Mouse (Mus musculus) intestine, postnatal 0 days (tissue): ENCODE data around the gene Ech1. TPM values are rescaled to one million over a fixed set of nuclear protein-coding genes. Genes with fewer than 3 reads are reported as not detected.

Source experiments
- ATAC-seq: fragments of 200-750 bp; cut with Nextera tagmentation; 2 replicates; pipeline ENCODE4 v1.8.0; 2017; ENCODE audit warnings: mild to moderate bottlenecking, moderate TSS enrichment, moderate library complexity
- H3K27ac ChIP-seq: fragments of 300-500 bp; sonication (generic); 2 replicates; pipeline ENCODE4 v1.5.1; 2014; ENCODE audit warnings: mild to moderate bottlenecking, low read depth, low read length, moderate library complexity
- H3K27me3 ChIP-seq: fragments of 300-500 bp; sonication (generic); replicated peaks from 2 replicates; pipeline ENCODE4 v1.6.1; 2014; ENCODE audit warnings: low read length, mixed read lengths; ENCODE audit not compliant: control insufficient read depth, insufficient read depth
- H3K36me3 ChIP-seq: fragments of 300-500 bp; sonication (generic); 2 replicates; pipeline ENCODE4 v1.6.1; 2014; ENCODE audit warnings: mild to moderate bottlenecking, moderate library complexity; ENCODE audit not compliant: control insufficient read depth, insufficient read depth
- H3K4me1 ChIP-seq: fragments of 300-500 bp; sonication (generic); replicated peaks from 2 replicates; pipeline ENCODE4 v1.6.1; 2014; ENCODE audit warnings: antibody characterized with exemption, low read length, mixed read lengths; ENCODE audit not compliant: control insufficient read depth, insufficient read depth
- H3K4me2 ChIP-seq: fragments of 300-500 bp; sonication (generic); replicated peaks from 2 replicates; pipeline ENCODE4 v1.6.1; 2014; ENCODE audit warnings: low read depth, mild to moderate bottlenecking, moderate library complexity
- H3K4me3 ChIP-seq: fragments of 300-500 bp; sonication (generic); 2 replicates; pipeline ENCODE4 v1.5.1; 2014; ENCODE audit warnings: low read depth, low read length
- H3K9ac ChIP-seq: fragments of 300-500 bp; sonication (generic); 2 replicates; pipeline ENCODE4 v1.6.1; 2014; ENCODE audit warnings: mild to moderate bottlenecking, low read depth, low read length
- H3K9me3 ChIP-seq: fragments of 300-500 bp; sonication (generic); 2 replicates; pipeline ENCODE4 v1.6.1; 2016; ENCODE audit warnings: mixed run types; ENCODE audit not compliant: control insufficient read depth
- CTCF ChIP-seq: sonication (generic); IDR thresholded peaks from 2 replicates; pipeline ENCODE4 v1.5.1; 2016; ENCODE audit warnings: low read depth, mild to moderate bottlenecking, control low read depth, antibody characterized with exemption, moderate library complexity
- WGBS: fragments of 180-500 bp; shearing (Covaris S2); extraction: QIAGEN DNeasy Blood & Tissue Kit; methylation state at CpG from one replicate; pipeline ENCODE4 v1.1.7; 2014; 5-methylcytosine and 5-hydroxymethylcytosine counted together
- polyA plus RNA-seq: library from polyadenylated mRNA; unstranded; fragments of >200 nt; fragmentation: Nextera tagmentation; extraction: Ambion mirVana; gene quantifications from 2 replicates; pipeline ENCODE4 v1.2.1, GENCODE M21; 2015

Ech1 gene
- polyA plus RNA-seq, 1 experiment from 2014 or later: 426 TPM

DNA sequence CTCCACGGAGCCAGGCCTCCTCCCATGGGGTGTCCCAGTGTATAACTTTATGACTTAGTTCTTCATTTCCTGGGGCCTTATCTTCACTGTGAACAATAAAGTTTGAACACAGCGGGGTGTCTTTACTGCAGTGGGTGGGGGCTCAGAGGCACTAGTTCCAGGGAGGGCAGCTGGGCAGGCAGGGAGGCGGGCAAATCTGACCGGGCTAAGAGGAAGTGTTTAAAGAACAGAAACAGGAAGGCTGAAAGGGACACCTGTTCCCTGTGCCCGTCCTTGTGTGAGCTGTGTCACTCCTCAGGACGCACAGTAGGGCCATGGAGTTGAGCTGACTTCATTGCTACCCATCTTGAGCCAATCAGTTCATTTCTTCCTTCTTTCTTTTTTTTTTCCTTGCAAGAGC is 7.1 kb downstream of the Ech1 start:
- Histone ChIP-seq H3K4me1 (no peaks in the 10 kb centered on the region; the same call in 1 of the 2 replicates), H3K27ac (peak overlapping the region; percentile 94), H3K36me3 (peaks cover 36% of the 10 kb centered on the region; the same call in 1 of the 2 replicates), H3K9me3 (no peaks in the 10 kb centered on the region), H3K4me3 (no peak overlapping the region), H3K27me3 (no peaks in the 10 kb centered on the region), H3K4me2 (peak overlapping the region; percentile 37), H3K9ac (no peak overlapping the region)
- 27% methylated on average over 6 of the region's 6 CpGs for WGBS
- no peak for TF ChIP-seq CTCF
- ATAC-seq: peak; percentile 69

DNA sequence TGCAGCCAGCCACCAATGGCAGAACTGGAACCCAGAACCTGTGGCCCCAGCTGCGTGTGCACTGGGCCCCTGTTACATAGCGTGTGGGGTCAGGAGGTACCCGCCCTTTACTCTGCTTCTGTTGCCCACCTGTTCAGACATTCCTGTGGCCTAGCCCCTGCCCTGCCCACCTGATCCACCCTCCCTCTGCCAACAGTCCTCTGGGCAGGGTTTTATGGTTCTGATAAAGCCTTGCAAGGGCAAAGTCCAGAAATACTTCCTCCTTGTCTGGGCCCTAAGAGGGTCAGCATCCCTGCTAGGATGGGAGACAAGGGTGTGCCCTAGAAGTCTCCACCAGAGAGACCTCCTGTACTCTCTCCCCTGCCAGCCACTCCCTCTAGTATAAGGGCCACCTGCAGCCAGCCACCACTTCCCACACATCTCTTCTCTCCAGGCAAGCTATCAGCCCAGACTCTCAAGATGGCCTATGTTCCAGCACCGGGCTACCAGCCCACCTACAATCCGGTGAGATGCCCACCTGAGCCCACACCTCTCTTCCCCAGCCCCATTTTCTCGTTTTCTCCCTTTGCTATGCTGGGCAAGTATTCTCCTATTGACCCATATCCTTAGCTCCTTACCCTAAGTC is 8.8 kb downstream of the Ech1 start, which contains the start of gene Lgals4:
Gene Lgals4 (plus strand): TSS at position 132 of the 625 bp plus-strand sequence.
- peaks cover 42% of the 10 kb centered on the region; the same call in 1 of the 2 replicates for H3K36me3 ChIP-seq
- no peak for TF ChIP-seq CTCF
- no peaks in the 10 kb centered on the region for H3K9me3 ChIP-seq
- 42% methylated on average over 6 of the region's 6 CpGs for WGBS
- peak within 1 kb of the TSS; percentile 59 for H3K4me3 ChIP-seq
- ATAC-seq: peak; percentile 76
- H3K4me1 ChIP-seq: peaks cover 4% of the 10 kb centered on the region; the same call in 1 of the 2 replicates
- H3K9ac ChIP-seq: peak within 1 kb of the TSS; percentile 85
- peak within 1 kb of the TSS; percentile 94 for H3K27ac ChIP-seq
- peak within 1 kb of the TSS; percentile 70 for H3K4me2 ChIP-seq
- no peaks in the 10 kb centered on the region for H3K27me3 ChIP-seq

DNA sequence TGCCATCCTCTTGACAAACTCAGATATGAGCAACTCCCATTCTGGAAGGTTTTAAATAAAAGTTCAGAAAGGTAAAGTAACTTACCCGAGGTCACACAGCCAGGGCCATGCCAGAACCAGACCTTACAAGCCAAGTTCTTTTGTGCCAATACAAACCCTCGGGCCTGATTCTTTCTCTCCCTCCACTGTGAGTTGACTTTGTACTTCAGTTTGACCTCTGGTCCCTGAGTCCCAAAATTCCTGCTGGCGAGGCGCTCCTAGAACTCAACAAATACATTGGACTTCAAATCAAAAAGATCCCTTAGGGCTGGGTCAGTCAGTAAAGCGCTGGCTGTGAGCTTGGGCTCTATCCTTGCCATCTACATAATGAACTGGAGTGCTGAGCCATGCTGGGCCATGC is 11.9 kb downstream of the Ech1 start:
- Histone ChIP-seq H3K4me1 (0 out of 2 replicates have a peak, but pooled peaks cover 8% of the 10 kb centered on the region), H3K4me3 (peak overlapping the region; percentile 59), H3K27ac (peak overlapping the region; percentile 94), H3K36me3 (peaks cover 36% of the 10 kb centered on the region), H3K9ac (0 out of 2 replicates have a peak overlapping the region, but pooled peaks have one; percentile 13), H3K4me2 (peak overlapping the region; percentile 70), H3K27me3 (no peaks in the 10 kb centered on the region), H3K9me3 (no peaks in the 10 kb centered on the region)
- TF ChIP-seq CTCF: no peak
- 44% methylated on average over 5 of the region's 5 CpGs for WGBS
- no peak for ATAC-seq

DNA sequence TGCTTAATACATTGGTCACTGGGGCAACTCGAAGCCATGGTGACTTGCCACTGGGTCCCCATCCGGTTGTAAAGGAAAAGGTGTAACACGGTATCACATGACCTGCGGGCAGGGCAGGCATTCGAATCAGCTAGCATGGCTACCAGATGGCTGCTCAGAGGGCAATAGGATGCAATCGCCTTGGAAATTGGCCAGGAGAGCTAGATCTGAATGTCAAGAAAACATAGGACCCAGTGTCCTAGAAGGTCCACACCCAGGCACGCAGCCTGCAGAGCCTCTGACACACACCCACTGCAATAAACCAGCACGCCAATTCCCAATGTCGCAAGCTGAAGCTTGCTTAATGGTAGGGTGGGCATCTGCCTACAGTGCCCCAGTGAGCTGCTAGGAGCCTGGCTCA is 13.3 kb downstream of the Ech1 start:
- H3K4me2 ChIP-seq: peak overlapping the region; percentile 70
- H3K4me3 ChIP-seq: no peak overlapping the region
- no peak overlapping the region for H3K9ac ChIP-seq
- H3K4me1 ChIP-seq: 0 out of 2 replicates have a peak, but pooled peaks cover 8% of the 10 kb centered on the region
- WGBS: 32% methylated on average over 9 of the region's 9 CpGs
- H3K36me3 ChIP-seq: peaks cover 36% of the 10 kb centered on the region
- H3K27me3 ChIP-seq: no peaks in the 10 kb centered on the region
- H3K9me3 ChIP-seq: no peaks in the 10 kb centered on the region
- TF ChIP-seq CTCF: no peak
- H3K27ac ChIP-seq: peak overlapping the region; percentile 94
- peak; percentile 76 for ATAC-seq

DNA sequence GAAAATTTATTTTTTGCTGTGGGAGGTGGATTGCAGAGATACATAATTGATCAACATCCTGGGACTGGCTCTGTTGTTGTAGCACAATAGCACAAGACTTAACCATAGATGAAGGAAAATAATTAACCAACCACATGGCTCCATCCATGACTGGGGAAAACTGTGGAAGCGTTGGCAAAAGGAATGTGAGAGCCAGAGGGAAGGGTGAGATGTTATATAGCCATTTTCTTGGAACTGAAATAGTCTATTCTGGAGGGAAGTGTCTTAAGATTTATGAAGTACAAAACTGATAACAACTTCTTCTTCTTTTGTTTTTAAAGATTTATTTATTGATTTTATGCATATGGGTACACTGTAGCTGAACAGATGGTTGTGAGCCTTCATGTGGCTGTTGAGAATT is 22.3 kb downstream of the Ech1 start:
- H3K9me3 ChIP-seq: no peaks in the 10 kb centered on the region
- no peak for TF ChIP-seq CTCF
- no peak overlapping the region for H3K4me2 ChIP-seq
- H3K4me1 ChIP-seq: no peaks in the 10 kb centered on the region; the same call in none of the 2 replicates
- no peaks in the 10 kb centered on the region for H3K27me3 ChIP-seq
- no peak for ATAC-seq
- H3K27ac ChIP-seq: no peak overlapping the region
- H3K36me3 ChIP-seq: no peaks in the 10 kb centered on the region
- no peak overlapping the region for H3K9ac ChIP-seq
- WGBS: 65% methylated on average over 1 of the region's 1 CpGs
- H3K4me3 ChIP-seq: no peak overlapping the region

DNA sequence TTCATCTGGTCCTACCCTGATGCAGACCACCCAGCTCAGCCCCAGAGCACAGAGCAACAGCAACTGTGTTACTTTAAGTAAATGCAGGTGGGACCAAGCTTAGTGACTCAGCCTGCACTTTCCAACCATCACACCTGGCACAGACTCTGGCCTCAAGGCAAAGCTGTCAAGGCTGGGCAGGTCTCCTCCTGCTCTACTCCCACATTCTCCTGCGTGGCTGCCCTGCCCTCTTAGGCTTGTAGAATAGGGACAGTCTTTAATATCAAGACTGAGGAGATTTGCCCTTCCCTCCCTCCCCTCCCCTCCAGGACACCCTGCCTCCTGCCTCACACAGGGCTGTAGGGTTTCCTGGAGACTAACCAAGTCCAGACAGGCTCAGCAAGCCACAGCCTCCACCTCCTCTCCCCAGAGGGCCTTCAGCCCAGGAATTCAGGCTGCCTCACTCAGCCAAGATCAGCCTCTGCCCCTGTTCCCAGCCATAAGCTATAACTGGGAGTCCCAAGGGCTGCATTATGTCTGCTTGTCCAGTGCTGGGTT is 24.8 kb downstream of the Ech1 start:
- no peak overlapping the region for H3K4me2 ChIP-seq
- H3K27me3 ChIP-seq: no peaks in the 10 kb centered on the region
- no peak for TF ChIP-seq CTCF
- H3K36me3 ChIP-seq: no peaks in the 10 kb centered on the region
- no peaks in the 10 kb centered on the region for H3K9me3 ChIP-seq
- ATAC-seq: peak; percentile 59
- H3K4me1 ChIP-seq: no peaks in the 10 kb centered on the region; the same call in none of the 2 replicates
- H3K27ac ChIP-seq: no peak overlapping the region
- no peak overlapping the region for H3K4me3 ChIP-seq
- no peak overlapping the region; the same call in 1 of the 2 replicates for H3K9ac ChIP-seq
- WGBS: 10% methylated on average over 1 of the region's 1 CpGs
